Mouse (Mus musculus): Measurements from ENCODE around the gene Dnah11. TPM values are rescaled to one million over a fixed set of nuclear protein-coding genes. Genes with fewer than 3 reads are reported as not detected.
A peak's percentile ranks its signal among the peaks of the same experiment; 100 is the strongest.

Dnah11 gene
- total RNA-seq (2014; rRNA removed): 0.77 and 1.9 TPM in 2 replicates
- polyA plus RNA-seq (2015; fragmentation: Nextera tagmentation; extraction: Ambion mirVana): 0.17 and 0.23 TPM in 2 replicates

- Histone ChIP-seq H3K36me3 (ENCODE audit: insufficient read depth) (no peaks in the 10 kb centered on the region), H3K4me2 (ENCODE audit: low read depth) (peak within 1 kb of the TSS; percentile 98), H3K9me3 (ENCODE audit: low read length) (no peaks in the 10 kb centered on the region), H3K27ac (ENCODE audit: low read depth, low read length) (no peak within 1 kb of the TSS), H3K4me1 (ENCODE audit: insufficient read depth) (no peaks in the 10 kb centered on the region), H3K4me3 (ENCODE audit: low read depth, low read length) (peak within 1 kb of the TSS; percentile 45), H3K27me3 (ENCODE audit: insufficient read depth, low read length) (peaks cover 30% of the 10 kb centered on the region), H3K9ac (peak within 1 kb of the TSS; percentile 40)
- ATAC-seq (peak; percentile 95), DNase-seq (peak; percentile 56)
- WGBS: under 1% methylated on average over 47 of the region's 47 CpGs
- no peak for TF ChIP-seq CTCF (IDR thresholded peaks at IDR 0.05; ENCODE audit: low read depth)
Measured at GRCm38 (mm10) chr12:118198386-118199093, at the start of gene Dnah11. Dnah11 (minus strand) TSS chr12:118199043.

GRCm38 (mm10) chr12:118221182-118221581, 22.3 kb upstream of the Dnah11 start:
- no peak overlapping the region for H3K9ac ChIP-seq
- H3K27ac ChIP-seq (ENCODE audit: low read depth, low read length): no peak overlapping the region
- ATAC-seq: no peak
- no peaks in the 10 kb centered on the region for H3K4me1 ChIP-seq (ENCODE audit: insufficient read depth)
- H3K9me3 ChIP-seq (ENCODE audit: low read length): no peaks in the 10 kb centered on the region
- 57% methylated on average over 3 of the region's 3 CpGs for WGBS
- H3K27me3 ChIP-seq (ENCODE audit: insufficient read depth, low read length): no peaks in the 10 kb centered on the region
- no peak overlapping the region for H3K4me2 ChIP-seq (ENCODE audit: low read depth)
- H3K4me3 ChIP-seq (ENCODE audit: low read depth, low read length): no peak overlapping the region
- TF ChIP-seq CTCF (IDR thresholded peaks at IDR 0.05; ENCODE audit: low read depth): no peak
- no peak for DNase-seq
- no peaks in the 10 kb centered on the region for H3K36me3 ChIP-seq (ENCODE audit: insufficient read depth)

GRCm38 (mm10) chr12:118220062-118220461, 21.2 kb upstream of the Dnah11 start:
- no peak for TF ChIP-seq CTCF (IDR thresholded peaks at IDR 0.05; ENCODE audit: low read depth)
- DNase-seq: no peak
- Histone ChIP-seq H3K9ac (no peak overlapping the region), H3K27ac (ENCODE audit: low read depth, low read length) (no peak overlapping the region), H3K4me3 (ENCODE audit: low read depth, low read length) (no peak overlapping the region), H3K9me3 (ENCODE audit: low read length) (no peaks in the 10 kb centered on the region), H3K4me2 (ENCODE audit: low read depth) (no peak overlapping the region), H3K27me3 (ENCODE audit: insufficient read depth, low read length) (no peaks in the 10 kb centered on the region), H3K4me1 (ENCODE audit: insufficient read depth) (no peaks in the 10 kb centered on the region), H3K36me3 (ENCODE audit: insufficient read depth) (no peaks in the 10 kb centered on the region)
- ATAC-seq: no peak

- no peak for ATAC-seq
- 81% methylated on average over 2 of the region's 2 CpGs for WGBS
- H3K9me3 ChIP-seq (ENCODE audit: low read length): no peaks in the 10 kb centered on the region
- H3K27me3 ChIP-seq (ENCODE audit: insufficient read depth, low read length): no peaks in the 10 kb centered on the region
- H3K27ac ChIP-seq (ENCODE audit: low read depth, low read length): no peak overlapping the region
- H3K4me3 ChIP-seq (ENCODE audit: low read depth, low read length): no peak overlapping the region
- H3K4me1 ChIP-seq (ENCODE audit: insufficient read depth): no peaks in the 10 kb centered on the region
- H3K36me3 ChIP-seq (ENCODE audit: insufficient read depth): no peaks in the 10 kb centered on the region
- no peak overlapping the region for H3K9ac ChIP-seq
- no peak for DNase-seq
- no peak for TF ChIP-seq CTCF (IDR thresholded peaks at IDR 0.05; ENCODE audit: low read depth)
- H3K4me2 ChIP-seq (ENCODE audit: low read depth): no peak overlapping the region
Measured at GRCm38 (mm10) chr12:118212163-118212562, 13.3 kb upstream of the Dnah11 start.

- H3K9me3 ChIP-seq (ENCODE audit: low read length): no peaks in the 10 kb centered on the region
- H3K4me2 ChIP-seq (ENCODE audit: low read depth): no peak overlapping the region
- H3K27me3 ChIP-seq (ENCODE audit: insufficient read depth, low read length): peaks cover 30% of the 10 kb centered on the region
- no peaks in the 10 kb centered on the region for H3K4me1 ChIP-seq (ENCODE audit: insufficient read depth)
- H3K4me3 ChIP-seq (ENCODE audit: low read depth, low read length): no peak overlapping the region
- H3K36me3 ChIP-seq (ENCODE audit: insufficient read depth): no peaks in the 10 kb centered on the region
- 31% methylated on average over 2 of the region's 2 CpGs for WGBS
- H3K27ac ChIP-seq (ENCODE audit: low read depth, low read length): no peak overlapping the region
- no peak for ATAC-seq
- no peak overlapping the region for H3K9ac ChIP-seq
- TF ChIP-seq CTCF (IDR thresholded peaks at IDR 0.05; ENCODE audit: low read depth): no peak
- no peak for DNase-seq
Measured at GRCm38 (mm10) chr12:118196583-118196982, 2.3 kb downstream of the Dnah11 start.

GRCm38 (mm10) chr12:118189535-118189934, 9.3 kb downstream of the Dnah11 start:
- Histone ChIP-seq H3K4me3 (ENCODE audit: low read depth, low read length) (no peak overlapping the region), H3K27ac (ENCODE audit: low read depth, low read length) (no peak overlapping the region), H3K36me3 (ENCODE audit: insufficient read depth) (no peaks in the 10 kb centered on the region), H3K9me3 (ENCODE audit: low read length) (no peaks in the 10 kb centered on the region), H3K4me2 (ENCODE audit: low read depth) (no peak overlapping the region), H3K4me1 (ENCODE audit: insufficient read depth) (no peaks in the 10 kb centered on the region), H3K9ac (no peak overlapping the region), H3K27me3 (ENCODE audit: insufficient read depth, low read length) (no peaks in the 10 kb centered on the region)
- no peak for ATAC-seq
- no peak for TF ChIP-seq CTCF (IDR thresholded peaks at IDR 0.05; ENCODE audit: low read depth)
- no peak for DNase-seq
- 74% methylated on average over 3 of the region's 3 CpGs for WGBS

- Histone ChIP-seq H3K9ac (no peak overlapping the region), H3K4me2 (ENCODE audit: low read depth) (no peak overlapping the region), H3K4me1 (ENCODE audit: insufficient read depth) (no peaks in the 10 kb centered on the region), H3K9me3 (ENCODE audit: low read length) (no peaks in the 10 kb centered on the region), H3K4me3 (ENCODE audit: low read depth, low read length) (no peak overlapping the region), H3K27ac (ENCODE audit: low read depth, low read length) (no peak overlapping the region), H3K36me3 (ENCODE audit: insufficient read depth) (no peaks in the 10 kb centered on the region), H3K27me3 (ENCODE audit: insufficient read depth, low read length) (no peaks in the 10 kb centered on the region)
- no peak for ATAC-seq
- WGBS: 33% methylated on average over 2 of the region's 2 CpGs
- no peak for DNase-seq
- no peak for TF ChIP-seq CTCF (IDR thresholded peaks at IDR 0.05; ENCODE audit: low read depth)
Measured at GRCm38 (mm10) chr12:118187663-118188062, 11.2 kb downstream of the Dnah11 start.
